Mouse (Mus musculus) liver, adult 2 months (tissue): ENCODE results near the gene Bcl2l11. TPM values are rescaled to one million over a fixed set of nuclear protein-coding genes. Genes with fewer than 3 reads are reported as not detected.

Source experiments
- DNase-seq: peaks from one replicate; pipeline ENCODE4 v3.0.0-alpha.2; 2011; ENCODE audit warnings: low read depth, low spot score; ENCODE audit errors: extremely low read depth
- H3K27ac ChIP-seq: fragments of 200-500 bp; replicated peaks from 2 replicates; pipeline ENCODE4 v1.5.1; 2012; ENCODE audit warnings: low read depth, mild to moderate bottlenecking, control low read depth, inconsistent platforms, low read length; ENCODE audit not compliant: insufficient read depth
- H3K27me3 ChIP-seq: fragments of 200-500 bp; 2 replicates; pipeline ENCODE4 v1.6.1; 2012; ENCODE audit warnings: mild to moderate bottlenecking, moderate library complexity, low read length, inconsistent platforms; ENCODE audit not compliant: control insufficient read depth, insufficient read depth
- H3K36me3 ChIP-seq: fragments of 200-500 bp; 2 replicates; pipeline ENCODE4 v1.6.1; 2012; ENCODE audit warnings: low read length, inconsistent platforms; ENCODE audit not compliant: control insufficient read depth, insufficient read depth
- H3K4me1 ChIP-seq: fragments of 200-500 bp; 2 replicates; pipeline ENCODE4 v1.6.1; 2011; ENCODE audit warnings: low read length; ENCODE audit not compliant: control insufficient read depth, insufficient read depth
- H3K4me3 ChIP-seq: fragments of 200-500 bp; 2 replicates; pipeline ENCODE4 v1.5.1; 2011; ENCODE audit warnings: low read depth, mild to moderate bottlenecking, control low read depth, low read length, moderate library complexity; ENCODE audit not compliant: insufficient read depth
- H3K79me2 ChIP-seq: fragments of 200-500 bp; 2 replicates; pipeline ENCODE4 v1.6.1; 2012; ENCODE audit warnings: inconsistent platforms, mild to moderate bottlenecking, low read length, moderate library complexity; ENCODE audit not compliant: control insufficient read depth, insufficient read depth
- H3K9ac ChIP-seq: fragments of 200-500 bp; 2 replicates; pipeline ENCODE4 v1.6.1; 2012; ENCODE audit warnings: low read depth, mild to moderate bottlenecking, control low read depth, inconsistent platforms, low read length
- CTCF ChIP-seq: fragments of 200-500 bp; IDR thresholded peaks from 2 replicates; pipeline ENCODE4 v1.5.1; 2011; ENCODE audit warnings: low read depth, low read length, control low read depth
- POLR2A ChIP-seq: fragments of 200-500 bp; IDR thresholded peaks from 2 replicates; pipeline ENCODE4 v1.6.1; 2011; ENCODE audit warnings: low read length, control low read depth; ENCODE audit not compliant: insufficient read depth; ENCODE audit errors: extremely low read depth
- WGBS: fragments of 180-500 bp; shearing (Covaris S2); methylation state at CpG from one replicate; pipeline ENCODE4 v1.1.7; 2018; 5-methylcytosine and 5-hydroxymethylcytosine counted together
- polyA plus RNA-seq: library from polyadenylated mRNA; depleted of rRNA; stranded (reverse); fragments of >200 nt; gene quantifications from 2 replicates; pipeline ENCODE4 v1.2.3, GENCODE M21; 2012
- total RNA-seq: library from RNA; depleted of rRNA; stranded (reverse); fragments of >200 nt; gene quantifications from 2 replicates; pipeline ENCODE4 v1.2.3, GENCODE M21; 2014

The Bcl2l11 gene
- total and polyA plus RNA-seq, 2 experiments = 2.7 to 4.0 TPM

- TF ChIP-seq CTCF = no peak
- TF ChIP-seq POLR2A = no peak
- H3K36me3 ChIP-seq = no peaks in the 10 kb centered on the region
- no peak overlapping the region for H3K4me3 ChIP-seq
- H3K27me3 ChIP-seq = no peaks in the 10 kb centered on the region
- WGBS = 98% methylated on average over 12 of the region's 12 CpGs
- H3K79me2 ChIP-seq = no peaks in the 10 kb centered on the region
- no peak overlapping the region for H3K27ac ChIP-seq
- H3K9ac ChIP-seq = no peak overlapping the region
- no peak for DNase-seq
- peaks cover 21% of the 10 kb centered on the region for H3K4me1 ChIP-seq
Observed at GRCm38 (mm10) chr2:128167930-128168329, 42.1 kb downstream of the Bcl2l11 start.

GRCm38 (mm10) chr2:128169486-128169885 is 43.6 kb downstream of the Bcl2l11 start:
- H3K4me3 ChIP-seq = no peak overlapping the region

GRCm38 (mm10) chr2:128169972-128170371 is 44.1 kb downstream of the Bcl2l11 start:
- Histone ChIP-seq H3K36me3 (no peaks in the 10 kb centered on the region), H3K4me3 (no peak overlapping the region), H3K27ac (no peak overlapping the region), H3K9ac (no peak overlapping the region), H3K27me3 (no peaks in the 10 kb centered on the region), H3K4me1 (peaks cover 33% of the 10 kb centered on the region), H3K79me2 (no peaks in the 10 kb centered on the region)
- DNase-seq = no peak
- TF ChIP-seq POLR2A = no peak
- no peak for TF ChIP-seq CTCF
- 21% methylated on average over 11 of the region's 11 CpGs for WGBS

More at GRCm38 (mm10) chr2:128169486-128169885, 43.6 kb downstream of the Bcl2l11 start:
- Histone ChIP-seq H3K27ac (no peak overlapping the region), H3K4me1 (peaks cover 32% of the 10 kb centered on the region), H3K36me3 (no peaks in the 10 kb centered on the region), H3K9ac (no peak overlapping the region), H3K27me3 (no peaks in the 10 kb centered on the region), H3K79me2 (no peaks in the 10 kb centered on the region)
- DNase-seq = peak; percentile 93
- WGBS = 23% methylated on average over 5 of the region's 5 CpGs
- no peak for TF ChIP-seq CTCF
- no peak for TF ChIP-seq POLR2A

- H3K9ac ChIP-seq = no peak overlapping the region
- WGBS = 94% methylated on average over 3 of the region's 3 CpGs
- no peak overlapping the region for H3K27ac ChIP-seq
- H3K79me2 ChIP-seq = no peaks in the 10 kb centered on the region
- H3K4me3 ChIP-seq = no peak overlapping the region
- TF ChIP-seq POLR2A (no peak), CTCF (no peak)
- no peaks in the 10 kb centered on the region for H3K27me3 ChIP-seq
- DNase-seq = no peak
- no peaks in the 10 kb centered on the region for H3K36me3 ChIP-seq
- peaks cover 39% of the 10 kb centered on the region for H3K4me1 ChIP-seq
Observed at GRCm38 (mm10) chr2:128170614-128171013, 44.8 kb downstream of the Bcl2l11 start.

- no peak overlapping the region for H3K4me3 ChIP-seq
- H3K27me3 ChIP-seq = no peaks in the 10 kb centered on the region
- no peak overlapping the region for H3K9ac ChIP-seq
- no peaks in the 10 kb centered on the region for H3K36me3 ChIP-seq
- DNase-seq = peak; percentile 97
- 24% methylated on average over 5 of the region's 5 CpGs for WGBS
- H3K79me2 ChIP-seq = no peaks in the 10 kb centered on the region
- no peak overlapping the region for H3K27ac ChIP-seq
- TF ChIP-seq POLR2A (no peak), CTCF (no peak)
- peaks cover 34% of the 10 kb centered on the region for H3K4me1 ChIP-seq
Observed at GRCm38 (mm10) chr2:128172266-128172665, 46.4 kb downstream of the Bcl2l11 start.

- Histone ChIP-seq H3K27ac (peak overlapping the region; percentile 56; the same call in 1 of the 2 replicates), H3K4me3 (no peak overlapping the region), H3K27me3 (no peaks in the 10 kb centered on the region), H3K79me2 (no peaks in the 10 kb centered on the region), H3K36me3 (no peaks in the 10 kb centered on the region), H3K9ac (no peak overlapping the region), H3K4me1 (peaks cover 30% of the 10 kb centered on the region)
- peak; percentile 84 for DNase-seq
- 29% methylated on average over 5 of the region's 5 CpGs for WGBS
- TF ChIP-seq CTCF (no peak), POLR2A (no peak)
Observed at GRCm38 (mm10) chr2:128174176-128174575, 48.3 kb downstream of the Bcl2l11 start.
